Mouse (Mus musculus) thymus, postnatal 0 days (tissue): ENCODE results near the gene Rbm47. TPM values are rescaled to one million over a fixed set of nuclear protein-coding genes. Genes with fewer than 3 reads are reported as not detected.

ENCODE experiments used
- DNase-seq: peaks from one replicate; pipeline ENCODE4 v3.0.0-alpha.2; 2015; ENCODE audit warnings: low spot score
- polyA plus RNA-seq: library from polyadenylated mRNA; unstranded; fragments of >200 nt; fragmentation: Nextera tagmentation; extraction: Ambion mirVana; gene quantifications from 2 replicates; pipeline ENCODE4 v1.2.1, GENCODE M21; 2015

Gene Rbm47
- polyA plus RNA-seq, 1 experiment from 2014 or later, result 14.4 TPM

DNA sequence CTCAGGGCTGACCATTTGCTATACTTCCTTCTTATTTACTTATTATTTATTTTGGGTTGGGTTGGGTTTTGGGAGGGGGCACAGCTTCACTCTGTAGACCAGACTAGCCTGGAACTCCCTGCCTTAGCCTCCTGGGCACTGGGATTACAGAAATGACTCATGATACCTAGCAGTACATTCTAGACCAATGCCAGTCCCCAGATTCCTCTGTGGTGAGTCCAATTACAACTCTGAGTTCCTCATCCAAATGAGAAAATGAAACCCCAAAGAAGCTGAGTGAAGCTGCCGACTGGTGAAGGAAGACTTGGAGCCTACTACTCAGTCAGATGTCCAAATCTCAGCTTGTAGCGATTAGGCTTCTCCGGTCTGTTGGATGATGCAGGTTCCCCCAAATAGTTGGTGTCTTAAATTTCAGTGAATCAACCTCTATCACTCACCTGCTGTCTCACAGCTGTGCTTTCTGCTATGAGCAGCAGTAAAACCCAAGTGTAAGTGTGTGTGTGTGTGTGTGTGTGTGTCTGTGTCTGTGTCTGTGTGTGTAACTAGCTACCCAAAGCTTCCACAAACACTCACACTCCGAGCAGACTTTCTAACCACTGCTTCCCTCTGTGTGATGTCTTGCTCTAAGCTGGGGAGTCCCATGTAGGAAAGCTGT lies 84.5 kb downstream of the Rbm47 start:
- DNase-seq, result no peak

- no peak for DNase-seq
These were observed 86.0 kb downstream of the Rbm47 start for GRCm38 (mm10) chr5:66086952-66087351.

GRCm38 (mm10) chr5:66086304-66086703 lies 86.6 kb downstream of the Rbm47 start:
- no peak for DNase-seq

GRCm38 (mm10) chr5:66085478-66085877 lies 87.4 kb downstream of the Rbm47 start:
- DNase-seq, result peak; percentile 87

- no peak for DNase-seq
These were observed 88.4 kb downstream of the Rbm47 start for GRCm38 (mm10) chr5:66084541-66084940.

DNA sequence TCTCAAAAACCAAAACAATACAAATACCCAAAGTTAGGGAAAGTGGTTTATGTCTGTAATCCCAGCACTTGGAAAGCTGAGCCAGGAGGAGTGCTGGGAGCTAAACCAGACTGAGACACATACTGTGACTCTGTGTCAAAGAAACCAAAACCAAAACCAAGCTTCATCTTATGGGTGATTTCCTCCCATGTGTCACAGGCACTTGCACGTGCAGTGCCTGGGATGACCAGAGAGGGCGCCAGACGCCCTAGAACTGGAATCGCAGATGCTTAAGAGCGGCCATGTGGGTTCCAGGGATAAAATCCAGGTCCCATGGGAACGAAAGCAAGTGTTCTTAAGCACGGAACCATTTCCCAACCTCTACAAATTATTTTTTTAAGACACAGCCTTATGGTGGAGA lies 89.6 kb downstream of the Rbm47 start:
- DNase-seq, result peak; percentile 74

- DNase-seq, result no peak
These were observed 90.7 kb downstream of the Rbm47 start for GRCm38 (mm10) chr5:66082229-66082572.

- DNase-seq, result no peak
These were observed 91.3 kb downstream of the Rbm47 start for GRCm38 (mm10) chr5:66081443-66082228.

- no peak for DNase-seq
These were observed 92.2 kb downstream of the Rbm47 start for GRCm38 (mm10) chr5:66080529-66081220.

- no peak for DNase-seq
These were observed 93.3 kb downstream of the Rbm47 start for GRCm38 (mm10) chr5:66079358-66080179.

DNA sequence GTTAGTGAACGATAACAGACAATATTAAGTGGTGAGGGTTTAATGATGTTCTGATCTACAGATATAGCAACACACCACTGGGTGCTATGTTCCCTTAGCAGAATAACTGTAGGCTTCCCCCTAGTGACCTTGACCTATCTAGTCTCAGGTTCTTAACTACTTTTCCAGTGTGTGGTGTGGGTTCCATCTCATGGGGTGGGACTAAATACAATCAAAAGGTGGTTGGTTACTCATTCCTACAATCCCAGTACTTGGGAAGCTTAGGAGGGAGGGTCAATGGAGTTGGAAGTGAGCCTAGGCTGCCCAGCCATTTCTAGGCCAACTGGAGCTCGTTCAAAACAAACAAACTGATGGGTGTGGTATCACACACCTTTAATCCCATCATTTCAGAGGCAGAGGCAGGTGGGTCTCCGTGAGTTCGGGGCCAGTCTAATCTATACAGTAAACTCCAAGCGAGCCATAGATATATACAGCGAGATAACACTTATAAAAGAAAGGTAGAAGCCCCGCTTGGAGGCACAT lies 94.4 kb downstream of the Rbm47 start:
- no peak for DNase-seq

GRCm38 (mm10) chr5:66077416-66077815 lies 95.5 kb downstream of the Rbm47 start:
- DNase-seq, result peak; percentile 45

DNA sequence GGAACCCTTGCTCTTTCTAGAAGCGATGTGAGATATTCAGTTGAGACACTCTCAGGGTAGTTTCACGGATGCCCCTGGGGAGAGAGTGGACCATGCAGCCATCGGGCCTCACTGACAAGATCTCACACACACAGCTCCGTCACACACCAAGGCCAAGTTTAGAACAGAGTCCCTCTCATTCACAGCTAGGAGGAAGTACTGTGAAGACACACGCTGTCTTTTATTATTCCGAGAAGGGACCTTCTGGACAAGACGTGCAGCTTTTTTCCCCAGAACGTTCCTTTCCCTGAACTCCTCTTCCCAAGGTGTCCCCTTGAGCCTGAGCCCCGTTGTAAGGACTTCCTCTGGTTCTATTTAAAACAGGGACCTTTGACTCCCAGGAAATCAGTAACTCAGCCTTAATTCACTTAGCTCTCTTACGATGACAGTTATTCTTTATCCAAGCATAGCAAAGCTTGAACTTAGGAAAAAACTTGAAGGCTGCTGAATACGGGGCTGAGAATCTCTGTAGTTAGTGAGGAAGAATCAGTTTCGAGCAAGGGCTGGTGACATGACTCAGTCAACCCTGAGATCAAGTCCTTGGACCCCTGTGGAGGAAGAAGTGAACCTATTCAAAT lies 96.1 kb downstream of the Rbm47 start:
- DNase-seq, result no peak

DNA sequence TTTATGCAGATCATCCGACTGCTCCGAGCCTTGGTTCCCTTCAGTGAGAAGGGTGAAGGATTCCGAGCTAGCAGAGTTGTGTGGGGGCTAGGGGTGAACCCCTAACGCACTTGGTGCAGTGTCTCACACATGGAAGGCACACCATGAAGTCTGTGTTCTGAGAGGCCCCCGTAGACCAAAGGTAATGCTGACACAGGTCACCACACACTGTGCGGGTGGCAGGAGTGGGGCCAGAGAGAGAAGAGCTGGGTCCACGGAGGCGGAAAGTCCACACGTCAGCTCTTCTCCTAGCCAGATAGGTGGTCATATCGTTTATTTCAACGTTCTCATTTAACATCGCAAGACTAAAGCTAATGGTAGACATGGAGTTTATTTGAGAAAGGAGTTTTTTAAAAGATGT lies 97.0 kb downstream of the Rbm47 start:
- no peak for DNase-seq

GRCm38 (mm10) chr5:66075032-66075488 lies 97.9 kb downstream of the Rbm47 start:
- DNase-seq, result peak; percentile 90

DNA sequence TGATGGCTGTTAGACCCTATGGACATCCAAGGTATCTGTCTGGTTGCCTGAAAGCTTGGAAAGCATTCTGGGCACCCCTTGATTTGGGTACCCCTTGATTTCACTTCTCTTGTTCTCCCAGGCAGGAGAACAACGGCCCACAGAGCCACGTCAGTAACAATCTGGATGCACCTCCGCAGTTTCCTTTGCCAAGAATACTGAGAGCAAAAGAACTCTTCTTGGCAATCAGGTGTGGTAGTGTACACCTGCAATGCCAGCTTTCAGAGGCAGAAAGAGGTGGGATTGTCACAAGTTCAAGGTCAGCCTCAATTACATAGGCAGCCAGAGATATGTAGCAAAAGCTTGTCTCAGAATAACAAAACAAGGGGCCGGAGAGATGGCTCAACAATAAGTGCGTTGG lies 98.7 kb downstream of the Rbm47 start:
- no peak for DNase-seq

GRCm38 (mm10) chr5:66073604-66074164 lies 99.2 kb downstream of the Rbm47 start:
- no peak for DNase-seq

DNA sequence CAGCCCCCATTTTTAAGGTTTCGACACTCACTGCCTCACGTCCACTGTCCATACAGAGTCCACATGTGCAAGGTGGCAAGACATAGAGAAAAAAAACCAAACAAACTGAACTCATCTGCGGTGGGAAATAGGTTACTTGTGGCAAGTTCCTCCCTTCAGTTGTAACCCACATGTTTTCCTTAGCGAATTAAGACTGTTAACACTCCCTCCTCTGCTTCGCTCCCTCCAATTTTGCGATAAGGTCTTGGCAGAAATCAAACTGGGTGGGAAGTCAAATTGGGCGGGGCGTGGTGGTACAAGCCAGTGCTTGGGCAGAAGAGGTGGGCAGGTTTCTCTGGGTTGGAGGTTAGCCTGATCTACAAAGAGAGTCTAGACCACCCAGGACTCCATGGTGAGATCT lies 101.2 kb downstream of the Rbm47 start:
- DNase-seq, result peak; percentile 9

- no peak for DNase-seq
These were observed 102.6 kb downstream of the Rbm47 start for GRCm38 (mm10) chr5:66070350-66070749.

GRCm38 (mm10) chr5:66069470-66070144 lies 103.3 kb downstream of the Rbm47 start:
- DNase-seq, result peak; percentile 79
